11 mouse cellular contexts compared by ENCODE assay signal in genomic region chr11:71007026-71007425, GRCm38 (mm10). TPM values are rescaled to one million over a fixed set of nuclear protein-coding genes. Genes with fewer than 3 reads are reported as not detected.
"Had no signal": no experiment of that assay in that cellular context is flagged by ENCODE, and none has a peak within 500 bp of the region (broad histone marks: within the 10 kb centered on the region; RNA-seq: fewer than 3 reads in every experiment).

No protein-coding gene starts in this region.

- DNase-seq: kidney, postnatal 10 days; kidney, postnatal 36 days; left cerebral cortex, postnatal 4 days; liver, embryonic 13.5 days; lung, adult 2 months; lung, postnatal 4 days; midbrain, embryonic 14.5 days; thymus, adult 18-20 months; thymus, postnatal 36 days had no signal

RNA-seq across cellular contexts. Expression of gene 6330403K07Rik, which starts 26.3 kb away (rescaled TPM):
- total RNA-seq: megakaryocyte progenitor cell, adult 5-6 weeks; megakaryocyte-erythroid progenitor cell, adult 5-6 weeks had no signal
